Mouse (Mus musculus) ES-E14 (cell line): ENCODE measurements around the gene Mrpl44. TPM values are rescaled to one million over a fixed set of nuclear protein-coding genes. Genes with fewer than 3 reads are reported as not detected.

Experiments
- DNase-seq: peaks from one replicate; pipeline ENCODE4 v3.0.0-alpha.2; 2013; ENCODE audit warnings: low read depth, low spot score
- H3K27ac ChIP-seq: 2 replicates; pipeline ENCODE4 v1.5.1; 2012; ENCODE audit warnings: low read depth, mild to moderate bottlenecking, low read length, moderate library complexity, mixed read lengths; ENCODE audit not compliant: poor library complexity, insufficient read depth, severe bottlenecking
- H3K36me3 ChIP-seq: 2 replicates; pipeline ENCODE4 v1.6.1; 2012; ENCODE audit warnings: mild to moderate bottlenecking, low read length, moderate library complexity, mixed read lengths; ENCODE audit not compliant: control insufficient read depth, poor library complexity, insufficient read depth, severe bottlenecking
- H3K4me1 ChIP-seq, 2 experiments: fragments of 150-350 bp in 1 of 2; sonication (generic) in 1 of 2; 2 replicates each; pipeline ENCODE4 v1.6.1; 2012; ENCODE audit warnings: low read length in 2 of 2, mild to moderate bottlenecking in 1 of 2, mixed read lengths in 1 of 2; ENCODE audit not compliant: control insufficient read depth in 2 of 2, insufficient read depth in 2 of 2, poor library complexity in 1 of 2
- H3K4me3 ChIP-seq, 2 experiments: fragments of 150-350 bp in 1 of 2; sonication (generic) in 1 of 2; 2 replicates each; pipeline ENCODE4 v1.5.1; 2012; ENCODE audit warnings: low read length in 2 of 2, low read depth in 1 of 2, mild to moderate bottlenecking in 1 of 2, mixed read lengths in 1 of 2; ENCODE audit not compliant: insufficient read depth in 1 of 2, poor library complexity in 1 of 2, severe bottlenecking in 1 of 2
- H3K9ac ChIP-seq: 2 replicates; pipeline ENCODE4 v1.6.1; 2012; ENCODE audit warnings: low read depth, mild to moderate bottlenecking, low read length, mixed read lengths; ENCODE audit not compliant: poor library complexity, insufficient read depth, severe bottlenecking
- H3K9me3 ChIP-seq: fragments of 150-350 bp; sonication (generic); 2 replicates; pipeline ENCODE4 v1.6.1; 2012; ENCODE audit warnings: low read depth, mild to moderate bottlenecking, low read length; ENCODE audit not compliant: control insufficient read depth, insufficient read depth
- CHD2 ChIP-seq: IDR thresholded peaks from 2 replicates; pipeline ENCODE4 v1.6.1; 2014; ENCODE audit warnings: mild to moderate bottlenecking, low read depth, low read length, inconsistent platforms
- HCFC1 ChIP-seq: IDR thresholded peaks from 2 replicates; pipeline ENCODE4 v1.6.1; 2012; ENCODE audit warnings: low read length, inconsistent platforms, borderline replicate concordance; ENCODE audit not compliant: insufficient read depth
- MAFK ChIP-seq: IDR thresholded peaks from 2 replicates; pipeline ENCODE4 v1.6.1; 2014; ENCODE audit warnings: mild to moderate bottlenecking, low read depth, low read length, inconsistent platforms; ENCODE audit not compliant: insufficient read depth
- ZC3H11A ChIP-seq: IDR thresholded peaks from 2 replicates; pipeline ENCODE4 v1.6.1; 2012; ENCODE audit warnings: low read depth, mild to moderate bottlenecking, inconsistent platforms, low read length, borderline replicate concordance
- ZNF384 ChIP-seq: IDR thresholded peaks from 2 replicates; pipeline ENCODE4 v1.6.1; 2012; ENCODE audit warnings: low read depth, low read length, inconsistent platforms
- in situ Hi-C, 2 experiments: fragments of 600-800 bp; cut with MboI; formaldehyde crosslinking; loops; one replicate each; pipeline ENCODE4 v1.15.1; 2025; ENCODE audit warnings: low sequenced_read_pairs in 2 of 2, inconsistent platforms in 1 of 2; ENCODE audit not compliant: unreplicated experiment in 2 of 2
- total RNA-seq: library from RNA; depleted of rRNA; stranded (reverse); fragments of 300-350 nt; gene quantifications from 2 replicates; pipeline ENCODE4 v1.2.3, GENCODE M21; 2012

The Mrpl44 gene
- total RNA-seq, 1 experiment, result 43.1 TPM

- no peak overlapping the region for H3K27ac ChIP-seq
- H3K36me3 ChIP-seq, result no peaks in the 10 kb centered on the region; the same call in 1 of the 2 replicates
- H3K4me1 ChIP-seq, result no peaks in the 10 kb centered on the region
- no peak overlapping the region for H3K4me3 ChIP-seq
- H3K9ac ChIP-seq, result no peak overlapping the region
- H3K9me3 ChIP-seq, result no peaks in the 10 kb centered on the region
- DNase-seq, result no peak
- in situ Hi-C loops, result no loop called here
- TF ChIP-seq HCFC1 (no peak), ZC3H11A (no peak), ZNF384 (no peak), CHD2 (no peak), MAFK (no peak)
These were observed 23.0 kb upstream of the Mrpl44 start for GRCm38 (mm10) chr1:79752714-79753340.

- DNase-seq, result no peak
- Histone ChIP-seq H3K9me3 (no peaks in the 10 kb centered on the region), H3K4me3 (no peak overlapping the region), H3K4me1 (no peaks in the 10 kb centered on the region), H3K36me3 (no peaks in the 10 kb centered on the region; the same call in 1 of the 2 replicates), H3K9ac (no peak overlapping the region), H3K27ac (no peak overlapping the region)
- TF ChIP-seq MAFK (no peak), HCFC1 (no peak), CHD2 (no peak), ZNF384 (no peak), ZC3H11A (no peak)
- in situ Hi-C loops, result no loop called here
These were observed 22.4 kb upstream of the Mrpl44 start for GRCm38 (mm10) chr1:79753456-79753855.

DNA sequence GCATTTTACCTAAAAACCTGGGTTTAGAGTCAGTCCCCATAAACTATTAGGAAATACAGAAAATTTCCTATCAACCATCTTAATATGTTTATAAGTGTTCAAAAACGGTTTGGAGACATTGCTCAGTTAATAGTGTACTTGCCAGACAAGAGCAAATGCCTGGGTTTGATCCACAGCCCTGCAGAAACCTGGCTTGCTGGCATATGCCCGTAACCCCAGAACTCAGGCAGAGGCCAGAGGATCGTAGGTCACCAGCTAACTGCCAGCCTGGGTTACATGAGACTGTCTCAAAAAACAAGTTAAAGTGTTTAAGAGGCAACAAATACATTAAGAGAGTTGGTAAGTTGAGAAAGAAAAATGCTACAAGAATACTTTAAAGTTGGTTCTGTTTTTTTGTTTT lies 20.9 kb upstream of the Mrpl44 start:
- no peaks in the 10 kb centered on the region for H3K4me1 ChIP-seq
- in situ Hi-C loops, result no loop called here
- no peak for DNase-seq
- no peaks in the 10 kb centered on the region; the same call in 1 of the 2 replicates for H3K36me3 ChIP-seq
- H3K27ac ChIP-seq, result no peak overlapping the region
- no peaks in the 10 kb centered on the region for H3K9me3 ChIP-seq
- TF ChIP-seq CHD2 (no peak), MAFK (no peak), HCFC1 (no peak)
- H3K9ac ChIP-seq, result no peak overlapping the region
- no peak overlapping the region for H3K4me3 ChIP-seq

- Histone ChIP-seq H3K9me3 (no peaks in the 10 kb centered on the region), H3K27ac (no peak overlapping the region), H3K4me1 (no peaks in the 10 kb centered on the region), H3K36me3 (no peaks in the 10 kb centered on the region; the same call in 1 of the 2 replicates), H3K4me3 (no peak overlapping the region), H3K9ac (no peak overlapping the region)
- no peak for TF ChIP-seq ZNF384
- DNase-seq, result no peak
- in situ Hi-C loops, result no loop called here
These were observed 20.4 kb upstream of the Mrpl44 start for GRCm38 (mm10) chr1:79755376-79755775.

DNA sequence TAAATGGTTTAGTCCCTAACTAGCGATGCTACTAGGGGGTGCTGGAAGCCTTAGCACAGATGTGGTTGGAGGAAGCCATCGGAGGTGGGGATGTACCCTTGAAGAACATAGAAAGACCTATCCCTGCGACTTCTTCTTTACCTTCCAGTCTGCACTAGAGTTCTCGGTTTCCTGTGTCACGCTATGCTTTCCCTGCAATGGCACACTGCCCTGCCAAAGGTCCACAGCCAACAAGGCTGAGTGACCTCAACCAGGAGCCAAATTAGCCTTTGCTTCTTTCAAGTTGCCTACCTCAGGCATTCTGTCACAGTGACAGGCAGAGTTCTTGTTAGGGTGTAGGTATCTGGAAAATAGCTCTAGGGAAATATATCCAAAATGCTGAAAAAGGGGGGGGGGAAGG lies 19.4 kb upstream of the Mrpl44 start:
- in situ Hi-C loops, result no loop called here
- Histone ChIP-seq H3K9me3 (no peaks in the 10 kb centered on the region), H3K27ac (no peak overlapping the region), H3K4me1 (no peaks in the 10 kb centered on the region), H3K9ac (no peak overlapping the region), H3K36me3 (no peaks in the 10 kb centered on the region; the same call in 1 of the 2 replicates), H3K4me3 (no peak overlapping the region)
- no peak for TF ChIP-seq ZNF384
- no peak for TF ChIP-seq CHD2
- TF ChIP-seq ZC3H11A, result no peak
- no peak for DNase-seq
